Mouse (Mus musculus) MEL (cell line): ENCODE measurements around the gene Rac1. TPM values are rescaled to one million over a fixed set of nuclear protein-coding genes. Genes with fewer than 3 reads are reported as not detected.
A peak's percentile ranks its signal among the peaks of the same experiment; 100 is the strongest.

Experiments used
- DNase-seq: peaks from one replicate; pipeline ENCODE4 v3.0.0; 2011; ENCODE audit warnings: low read depth, low spot score
- H3K27ac ChIP-seq: 2 replicates; pipeline ENCODE4 v1.5.1; 2012; ENCODE audit warnings: low read depth, mild to moderate bottlenecking, control low read depth, low read length, moderate library complexity; ENCODE audit not compliant: control insufficient read depth
- H3K27me3 ChIP-seq, 2 experiments: fragments of 150-350 bp in 1 of 2; sonication (generic) in 1 of 2; 2 replicates each; pipeline ENCODE4 v1.6.1; 2012; ENCODE audit warnings: low read length in 2 of 2, mild to moderate bottlenecking in 2 of 2, improper control_type of control experiment in 1 of 2, moderate library complexity in 1 of 2; ENCODE audit not compliant: insufficient read depth in 2 of 2, control insufficient read depth in 1 of 2
- H3K36me3 ChIP-seq, 2 experiments: 2 replicates each; pipeline ENCODE4 v1.6.1; 2012 to 2014; ENCODE audit warnings: low read length in 2 of 2, improper control_type of control experiment in 1 of 2, inconsistent platforms in 1 of 2, mild to moderate bottlenecking in 1 of 2; ENCODE audit not compliant: insufficient read depth in 2 of 2, control insufficient read depth in 1 of 2
- H3K4me1 ChIP-seq, 2 experiments: fragments of 150-350 bp in 1 of 2; sonication (generic) in 1 of 2; 2 replicates each; pipeline ENCODE4 v1.6.1; 2012; ENCODE audit warnings: low read length in 2 of 2, improper control_type of control experiment in 1 of 2, mild to moderate bottlenecking in 1 of 2; ENCODE audit not compliant: insufficient read depth in 2 of 2, control insufficient read depth in 1 of 2
- H3K4me3 ChIP-seq, 2 experiments: fragments of 150-350 bp in 1 of 2; sonication (generic) in 1 of 2; 2 replicates each; pipeline ENCODE4 v1.5.1; 2012; ENCODE audit warnings: low read depth in 2 of 2, low read length in 2 of 2, mild to moderate bottlenecking in 2 of 2, moderate library complexity in 2 of 2, control low read depth in 1 of 2, improper control_type of control experiment in 1 of 2; ENCODE audit not compliant: control insufficient read depth in 1 of 2, insufficient read depth in 1 of 2
- H3K79me2 ChIP-seq: 2 replicates; pipeline ENCODE4 v1.6.1; 2012; ENCODE audit warnings: mild to moderate bottlenecking, low read length, moderate library complexity; ENCODE audit not compliant: control insufficient read depth, poor library complexity, insufficient read depth
- H3K9ac ChIP-seq: 2 replicates; pipeline ENCODE4 v1.6.1; 2012; ENCODE audit warnings: low read depth, mild to moderate bottlenecking, control low read depth, low read length, moderate library complexity; ENCODE audit not compliant: control insufficient read depth, poor library complexity, severe bottlenecking
- H3K9me3 ChIP-seq: fragments of 150-350 bp; sonication (generic); replicated peaks from 2 replicates; pipeline ENCODE4 v1.6.1; 2012; ENCODE audit warnings: mild to moderate bottlenecking, low read length, improper control_type of control experiment, moderate library complexity; ENCODE audit not compliant: insufficient read depth
- BHLHE40 ChIP-seq: IDR thresholded peaks from 2 replicates; pipeline ENCODE4 v1.6.1; 2012; ENCODE audit warnings: low read depth, mild to moderate bottlenecking, inconsistent platforms, low read length, improper control_type of control experiment, borderline replicate concordance
- CHD1 ChIP-seq: IDR thresholded peaks from 2 replicates; pipeline ENCODE4 v1.6.1; 2012; ENCODE audit warnings: low read depth, mild to moderate bottlenecking, inconsistent platforms, low read length, improper control_type of control experiment
- CTCF ChIP-seq, 3 experiments: IDR thresholded peaks in 2 of 3; conservative IDR thresholded peaks in 1 of 3; 2 replicates each; pipeline ENCODE4 v1.5.1; 2011 to 2012; ENCODE audit warnings: low read length in 3 of 3, low read depth in 2 of 3, mild to moderate bottlenecking in 2 of 3, improper control_type of control experiment in 1 of 3, inconsistent platforms in 1 of 3, mixed read lengths in 1 of 3, moderate library complexity in 1 of 3; ENCODE audit not compliant: control insufficient read depth in 1 of 3, insufficient read depth in 1 of 3, poor library complexity in 1 of 3, severe bottlenecking in 1 of 3
- ELF1 ChIP-seq: IDR thresholded peaks from 2 replicates; pipeline ENCODE4 v1.6.1; 2014; ENCODE audit warnings: low read depth, mild to moderate bottlenecking, inconsistent platforms, low read length, improper control_type of control experiment, moderate library complexity
- ETS1 ChIP-seq: IDR thresholded peaks from 2 replicates; pipeline ENCODE4 v1.6.1; 2012; ENCODE audit warnings: low read depth, mild to moderate bottlenecking, inconsistent platforms, low read length, improper control_type of control experiment, moderate library complexity
- GATA1 ChIP-seq: IDR thresholded peaks from 2 replicates; pipeline ENCODE4 v1.6.1; 2011; ENCODE audit warnings: low read depth, low read length, improper control_type of control experiment
- HCFC1 ChIP-seq: IDR thresholded peaks from 2 replicates; pipeline ENCODE4 v1.6.1; 2012; ENCODE audit warnings: low read depth, mild to moderate bottlenecking, inconsistent platforms, low read length, improper control_type of control experiment, moderate library complexity
- JUND ChIP-seq: IDR thresholded peaks from 2 replicates; pipeline ENCODE4 v1.6.1; 2011; ENCODE audit warnings: low read depth, mild to moderate bottlenecking, improper control_type of control experiment, low read length
- MAFK ChIP-seq: IDR thresholded peaks from 2 replicates; pipeline ENCODE4 v1.6.1; 2011; ENCODE audit warnings: low read depth, mild to moderate bottlenecking, low read length, improper control_type of control experiment, borderline replicate concordance
- MAX ChIP-seq: IDR thresholded peaks from 2 replicates; pipeline ENCODE4 v1.6.1; 2011; ENCODE audit warnings: low read length, improper control_type of control experiment
- MAZ ChIP-seq: IDR thresholded peaks from 2 replicates; pipeline ENCODE4 v1.6.1; 2012; ENCODE audit warnings: low read depth, mild to moderate bottlenecking, inconsistent platforms, low read length, improper control_type of control experiment
- MEF2A ChIP-seq: IDR thresholded peaks from 2 replicates; pipeline ENCODE4 v1.6.1; 2014; ENCODE audit warnings: low read depth, mild to moderate bottlenecking, inconsistent platforms, low read length, improper control_type of control experiment; ENCODE audit not compliant: poor library complexity, insufficient replicate concordance, severe bottlenecking; ENCODE audit errors: extremely low read depth
- MXI1 ChIP-seq: IDR thresholded peaks from 2 replicates; pipeline ENCODE4 v1.6.1; 2011; ENCODE audit warnings: mild to moderate bottlenecking, low read depth, low read length, improper control_type of control experiment
- MYB ChIP-seq: IDR thresholded peaks from 2 replicates; pipeline ENCODE4 v1.6.1; 2011; ENCODE audit warnings: mild to moderate bottlenecking, low read depth, low read length, improper control_type of control experiment
- MYC ChIP-seq: IDR thresholded peaks from 2 replicates; pipeline ENCODE4 v1.6.1; 2011; ENCODE audit warnings: low read depth, mild to moderate bottlenecking, low read length, improper control_type of control experiment, moderate library complexity
- NELFE ChIP-seq: IDR thresholded peaks from 2 replicates; pipeline ENCODE4 v1.6.1; 2011; ENCODE audit warnings: low read depth, low read length, improper control_type of control experiment
- POLR2AphosphoS5 ChIP-seq: IDR thresholded peaks from 2 replicates; pipeline ENCODE4 v1.6.1; 2012; ENCODE audit warnings: low read depth, borderline replicate concordance, mild to moderate bottlenecking, inconsistent platforms, low read length, moderate library complexity, mixed read lengths
- RAD21 ChIP-seq: IDR thresholded peaks from 2 replicates; pipeline ENCODE4 v1.6.1; 2011; ENCODE audit warnings: mild to moderate bottlenecking, low read depth, low read length, improper control_type of control experiment
- RCOR1 ChIP-seq: IDR thresholded peaks from 2 replicates; pipeline ENCODE4 v1.6.1; 2012; ENCODE audit warnings: low read depth, mild to moderate bottlenecking, inconsistent platforms, low read length, improper control_type of control experiment
- SIN3A ChIP-seq: IDR thresholded peaks from 2 replicates; pipeline ENCODE4 v1.6.1; 2012; ENCODE audit warnings: low read length, improper control_type of control experiment, inconsistent platforms
- SMC3 ChIP-seq: IDR thresholded peaks from 2 replicates; pipeline ENCODE4 v1.6.1; 2011; ENCODE audit warnings: low read depth, low read length, improper control_type of control experiment
- TAL1 ChIP-seq: IDR thresholded peaks from 2 replicates; pipeline ENCODE4 v1.6.1; 2012; ENCODE audit warnings: mild to moderate bottlenecking, inconsistent platforms, low read length, moderate library complexity, mixed read lengths
- TCF12 ChIP-seq: IDR thresholded peaks from 2 replicates; pipeline ENCODE4 v1.6.1; 2014; ENCODE audit warnings: low read depth, mild to moderate bottlenecking, inconsistent platforms, low read length, improper control_type of control experiment, moderate library complexity
- USF1 ChIP-seq: IDR thresholded peaks from 2 replicates; pipeline ENCODE4 v1.6.1; 2014; ENCODE audit warnings: low read depth, mild to moderate bottlenecking, inconsistent platforms, low read length, improper control_type of control experiment, moderate library complexity
- USF2 ChIP-seq, 2 experiments: IDR thresholded peaks; 2 replicates each; pipeline ENCODE4 v1.6.1; 2011 to 2012; ENCODE audit warnings: improper control_type of control experiment in 2 of 2, low read length in 2 of 2, borderline replicate concordance in 1 of 2, inconsistent platforms in 1 of 2, low read depth in 1 of 2, mild to moderate bottlenecking in 1 of 2; ENCODE audit not compliant: insufficient read depth in 1 of 2
- ZC3H11A ChIP-seq: IDR thresholded peaks from 2 replicates; pipeline ENCODE4 v1.6.1; 2012; ENCODE audit warnings: low read depth, mild to moderate bottlenecking, inconsistent platforms, low read length, improper control_type of control experiment
- ZMIZ1 ChIP-seq: IDR thresholded peaks from 2 replicates; pipeline ENCODE4 v1.6.1; 2012; ENCODE audit warnings: low read depth, mild to moderate bottlenecking, inconsistent platforms, low read length, improper control_type of control experiment, moderate library complexity
- ZNF384 ChIP-seq: IDR thresholded peaks from 2 replicates; pipeline ENCODE4 v1.6.1; 2012; ENCODE audit warnings: low read depth, mild to moderate bottlenecking, inconsistent platforms, low read length, improper control_type of control experiment
- polyA plus RNA-seq, 2 experiments: library from polyadenylated mRNA; stranded (reverse) in 1 of 2; unstranded in 1 of 2; fragments of >175 nt in 1 of 2; fragments of >200 nt in 1 of 2; gene quantifications; 2 replicates each; pipeline versions ENCODE4 v1.2.1 to v1.2.4; 2012; ENCODE audit warnings: low replicate concordance in 2 of 2, low read depth in 1 of 2; ENCODE audit not compliant: insufficient read length in 2 of 2, insufficient read depth in 1 of 2, missing spikeins in 1 of 2
- total RNA-seq: library from RNA; depleted of rRNA; stranded (reverse); fragments of 300-350 nt; gene quantifications from 2 replicates; pipeline ENCODE4 v1.2.3, GENCODE M21; 2012

Rac1 gene
- total and polyA plus RNA-seq, 3 experiments, result 105 to 251 (median 134) TPM

- H3K27me3 ChIP-seq, result no peaks in the 10 kb centered on the region
- no peak for DNase-seq
- TF ChIP-seq TAL1, result no peak
- H3K27ac ChIP-seq, result no peak overlapping the region
- peaks cover 0 to 6% of the 10 kb centered on the region in 2 experiments; a peak in 3 of 4 replicates for H3K4me1 ChIP-seq
- no peaks in the 10 kb centered on the region for H3K9me3 ChIP-seq
- H3K9ac ChIP-seq, result no peak overlapping the region
- no peaks in the 10 kb centered on the region for H3K79me2 ChIP-seq
- no peak overlapping the region for H3K4me3 ChIP-seq
- peaks cover 0 to 6% of the 10 kb centered on the region in 2 experiments; a peak in 2 of 4 replicates for H3K36me3 ChIP-seq
These were observed 44.4 kb upstream of the Rac1 start for GRCm38 (mm10) chr5:143572195-143572594.

GRCm38 (mm10) chr5:143567860-143568259, 40.0 kb upstream of the Rac1 start:
- peak; percentile 93 for DNase-seq
- Histone ChIP-seq H3K4me1 (peaks cover 0 to 8% of the 10 kb centered on the region in 2 experiments; a peak in 3 of 4 replicates), H3K27ac (peak overlapping the region; percentile 64; the same call in 1 of the 2 replicates), H3K4me3 (peak overlapping the region; percentile 10 to 34; a peak in 1 of 4 replicates), H3K27me3 (no peaks in the 10 kb centered on the region), H3K9me3 (no peaks in the 10 kb centered on the region), H3K9ac (peak overlapping the region; percentile 23), H3K36me3 (peaks cover 0 to 10% of the 10 kb centered on the region in 2 experiments; a peak in 2 of 4 replicates), H3K79me2 (no peaks in the 10 kb centered on the region)
- TF ChIP-seq MXI1, result no peak
- no peak for TF ChIP-seq MAFK
- no peak for TF ChIP-seq CHD1
- peak; percentile 99 for TF ChIP-seq SMC3
- 0 out of 2 replicates have a peak, but pooled peaks have one; percentile 40 for TF ChIP-seq ZNF384
- TF ChIP-seq POLR2AphosphoS5, result no peak
- peak; percentile 77 for TF ChIP-seq SIN3A
- no peak for TF ChIP-seq USF2 (IDR thresholded peaks at IDR 0.05; ENCODE audit: borderline replicate concordance in 1 of 2, insufficient read depth in 1 of 2, low read depth in 1 of 2, low read length in 2 of 2)
- peak; percentile 100 for TF ChIP-seq RAD21
- 0 out of 2 replicates have a peak, but pooled peaks have one; percentile 38 for TF ChIP-seq BHLHE40
- no peak for TF ChIP-seq RCOR1
- TF ChIP-seq CTCF (IDR thresholded peaks at IDR 0.05 in 2 of 3, conservative IDR thresholded peaks at IDR 0.05 in 1 of 3; ENCODE audit: control insufficient read depth in 1 of 3, insufficient read depth in 1 of 3, low read depth in 2 of 3, low read length in 3 of 3, poor library complexity in 1 of 3, severe bottlenecking in 1 of 3), result peak; percentile 95 to 99 (median 98); a peak in 5 of 6 replicates
- TF ChIP-seq ELF1, result peak; percentile 38; the same call in 1 of the 2 replicates
- TF ChIP-seq NELFE, result no peak
- no peak for TF ChIP-seq USF1
- TF ChIP-seq MEF2A, result no peak
- no peak for TF ChIP-seq MYB
- TF ChIP-seq ZC3H11A, result peak; percentile 99
- no peak for TF ChIP-seq TCF12
- TF ChIP-seq MAX, result no peak; the same call in 1 of the 2 replicates
- 0 out of 2 replicates have a peak, but pooled peaks have one; percentile 48 for TF ChIP-seq MYC
- TF ChIP-seq HCFC1, result no peak; the same call in 1 of the 2 replicates
- no peak for TF ChIP-seq MAZ
- TF ChIP-seq JUND, result peak; percentile 36; the same call in 1 of the 2 replicates
- TF ChIP-seq ETS1, result no peak
- TF ChIP-seq ZMIZ1, result no peak
- no peak for TF ChIP-seq GATA1
